Mouse (Mus musculus) forebrain, postnatal 0 days (tissue): ENCODE measurements at regions not wholly inside any gene's neighbourhood (a gene's known extent, or its start where the extent isn't known, plus 50 kb on each side); places are given as distances from the start of the nearest gene placed in this dataset.

Source experiments
- ATAC-seq: fragments of 200-750 bp; cut with Nextera tagmentation; 2 replicates; pipeline ENCODE4 v1.8.0; 2017; ENCODE audit warnings: mild to moderate bottlenecking, moderate library complexity
- DNase-seq: peaks from one replicate; pipeline ENCODE4 v3.0.0-alpha.2; 2015
- H3K27ac ChIP-seq: fragments of 300-500 bp; sonication (generic); 2 replicates; pipeline ENCODE4 v1.5.1; 2014; ENCODE audit warnings: low read depth, mild to moderate bottlenecking, antibody characterized with exemption, low read length, moderate library complexity, mixed read lengths
- H3K27me3 ChIP-seq: fragments of 300-500 bp; sonication (generic); 2 replicates; pipeline ENCODE4 v1.6.1; 2014; ENCODE audit warnings: mild to moderate bottlenecking, low read length, mixed read lengths; ENCODE audit not compliant: insufficient read depth
- H3K36me3 ChIP-seq: fragments of 300-500 bp; sonication (generic); 2 replicates; pipeline ENCODE4 v1.6.1; 2014; ENCODE audit warnings: mild to moderate bottlenecking, moderate library complexity; ENCODE audit not compliant: insufficient read depth
- H3K4me1 ChIP-seq: fragments of 300-500 bp; sonication (generic); 2 replicates; pipeline ENCODE4 v1.6.1; 2014; ENCODE audit warnings: antibody characterized with exemption; ENCODE audit not compliant: insufficient read depth
- H3K4me2 ChIP-seq: fragments of 300-500 bp; sonication (generic); 2 replicates; pipeline ENCODE4 v1.6.1; 2014; ENCODE audit warnings: low read depth, mild to moderate bottlenecking, moderate library complexity
- H3K4me3 ChIP-seq: fragments of 300-500 bp; sonication (generic); 2 replicates; pipeline ENCODE4 v1.5.1; 2014; ENCODE audit warnings: low read depth, low read length, mixed read lengths
- H3K9ac ChIP-seq: fragments of 300-500 bp; sonication (generic); 2 replicates; pipeline ENCODE4 v1.6.1; 2014; ENCODE audit warnings: mild to moderate bottlenecking
- H3K9me3 ChIP-seq: fragments of 300-500 bp; sonication (generic); 2 replicates; pipeline ENCODE4 v1.6.1; 2016; ENCODE audit warnings: low read length
- CTCF ChIP-seq: sonication (generic); IDR thresholded peaks from 2 replicates; pipeline ENCODE4 v1.5.1; 2016; ENCODE audit warnings: antibody characterized with exemption, control low read depth, low read depth
- WGBS: fragments of 180-500 bp; shearing (Covaris S2); extraction: QIAGEN DNeasy Blood & Tissue Kit; methylation state at CpG from one replicate; pipeline ENCODE4 v1.1.7; 2014; 5-methylcytosine and 5-hydroxymethylcytosine counted together

- Histone ChIP-seq H3K27ac (no peak overlapping the region), H3K9me3 (no peaks in the 10 kb centered on the region), H3K27me3 (no peaks in the 10 kb centered on the region), H3K4me1 (no peaks in the 10 kb centered on the region), H3K4me3 (no peak overlapping the region), H3K4me2 (no peak overlapping the region), H3K9ac (no peak overlapping the region), H3K36me3 (no peaks in the 10 kb centered on the region)
- WGBS = 31% methylated on average over 2 of the region's 2 CpGs
- DNase-seq = no peak
- TF ChIP-seq CTCF = no peak
- ATAC-seq = no peak
These were observed 1711.3 kb upstream of the Cdh20 start for GRCm38 (mm10) chr1:103057006-103057405.

GRCm38 (mm10) chr1:103071045-103071444 lies 1697.3 kb upstream of the Cdh20 start:
- Histone ChIP-seq H3K4me2 (no peak overlapping the region), H3K27ac (no peak overlapping the region), H3K9ac (no peak overlapping the region), H3K27me3 (no peaks in the 10 kb centered on the region), H3K4me3 (no peak overlapping the region), H3K36me3 (no peaks in the 10 kb centered on the region), H3K4me1 (no peaks in the 10 kb centered on the region), H3K9me3 (no peaks in the 10 kb centered on the region)
- ATAC-seq = no peak
- DNase-seq = no peak
- no peak for TF ChIP-seq CTCF
- 68% methylated on average over 1 of the region's 1 CpGs for WGBS

- DNase-seq (peak; percentile 9), ATAC-seq (peak; percentile 72)
- H3K9me3 ChIP-seq = no peaks in the 10 kb centered on the region
- no peak overlapping the region for H3K4me3 ChIP-seq
- no peak for TF ChIP-seq CTCF
- no peak overlapping the region for H3K9ac ChIP-seq
- no peak overlapping the region for H3K4me2 ChIP-seq
- no peaks in the 10 kb centered on the region for H3K4me1 ChIP-seq
- no peaks in the 10 kb centered on the region for H3K36me3 ChIP-seq
- no peak overlapping the region for H3K27ac ChIP-seq
- no peaks in the 10 kb centered on the region for H3K27me3 ChIP-seq
These were observed 1691.7 kb upstream of the Cdh20 start for GRCm38 (mm10) chr1:103076645-103077044.

GRCm38 (mm10) chr1:103093908-103094648 lies 1674.3 kb upstream of the Cdh20 start:
- no peak for ATAC-seq
- no peak for DNase-seq
- no peaks in the 10 kb centered on the region for H3K9me3 ChIP-seq
- H3K27ac ChIP-seq = no peak overlapping the region
- no peak overlapping the region for H3K4me3 ChIP-seq
- H3K27me3 ChIP-seq = no peaks in the 10 kb centered on the region
- no peak for TF ChIP-seq CTCF
- H3K36me3 ChIP-seq = no peaks in the 10 kb centered on the region
- no peaks in the 10 kb centered on the region for H3K4me1 ChIP-seq
- H3K4me2 ChIP-seq = no peak overlapping the region
- H3K9ac ChIP-seq = no peak overlapping the region
- 29% methylated on average over 2 of the region's 2 CpGs for WGBS
